Mouse (Mus musculus): ENCODE data around the gene Ror1.

Ror1 gene

DNA sequence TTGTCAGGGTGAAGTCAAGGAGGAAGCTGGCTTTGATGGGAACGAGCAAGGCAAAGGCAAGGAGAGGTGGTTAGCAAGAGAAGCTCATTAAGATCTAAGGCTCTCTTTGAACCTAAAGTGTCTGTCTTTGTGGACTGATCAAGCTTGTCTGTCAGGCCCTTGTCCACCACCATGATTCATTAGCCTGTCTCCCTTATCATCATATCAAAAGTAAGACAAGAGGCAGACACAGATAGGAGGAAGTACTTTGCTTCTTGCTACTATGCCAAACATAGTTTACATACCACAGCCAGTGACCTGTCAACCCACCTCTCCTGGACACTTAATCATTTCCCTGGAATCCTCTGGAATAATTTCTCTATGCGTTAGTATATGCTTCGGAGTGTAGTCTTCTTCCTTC lies 121.0 kb downstream of the Ror1 start:
- no peak for DNase-seq

DNA sequence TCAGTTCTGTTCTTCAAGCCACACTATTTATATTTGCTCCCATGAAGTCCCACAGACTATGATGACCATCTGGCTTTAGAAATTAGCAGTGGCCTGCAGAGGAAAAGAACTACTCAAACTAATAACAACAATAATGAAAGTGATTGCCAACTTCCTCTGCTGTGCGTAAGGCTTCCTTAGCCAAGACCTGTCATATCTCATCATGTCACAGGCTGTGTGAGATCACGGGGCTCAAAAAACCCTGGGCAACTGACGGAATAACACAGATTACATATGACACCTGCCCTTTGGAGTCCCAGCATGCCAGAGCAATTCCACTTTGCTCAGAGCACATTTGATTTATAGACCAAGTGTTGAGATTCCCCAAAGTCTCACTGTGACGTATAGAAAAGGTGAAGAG lies 123.4 kb downstream of the Ror1 start:
- no peak for DNase-seq

GRCm38 (mm10) chr4:100219599-100219998 lies 124.0 kb downstream of the Ror1 start:
- no peak for DNase-seq

DNA sequence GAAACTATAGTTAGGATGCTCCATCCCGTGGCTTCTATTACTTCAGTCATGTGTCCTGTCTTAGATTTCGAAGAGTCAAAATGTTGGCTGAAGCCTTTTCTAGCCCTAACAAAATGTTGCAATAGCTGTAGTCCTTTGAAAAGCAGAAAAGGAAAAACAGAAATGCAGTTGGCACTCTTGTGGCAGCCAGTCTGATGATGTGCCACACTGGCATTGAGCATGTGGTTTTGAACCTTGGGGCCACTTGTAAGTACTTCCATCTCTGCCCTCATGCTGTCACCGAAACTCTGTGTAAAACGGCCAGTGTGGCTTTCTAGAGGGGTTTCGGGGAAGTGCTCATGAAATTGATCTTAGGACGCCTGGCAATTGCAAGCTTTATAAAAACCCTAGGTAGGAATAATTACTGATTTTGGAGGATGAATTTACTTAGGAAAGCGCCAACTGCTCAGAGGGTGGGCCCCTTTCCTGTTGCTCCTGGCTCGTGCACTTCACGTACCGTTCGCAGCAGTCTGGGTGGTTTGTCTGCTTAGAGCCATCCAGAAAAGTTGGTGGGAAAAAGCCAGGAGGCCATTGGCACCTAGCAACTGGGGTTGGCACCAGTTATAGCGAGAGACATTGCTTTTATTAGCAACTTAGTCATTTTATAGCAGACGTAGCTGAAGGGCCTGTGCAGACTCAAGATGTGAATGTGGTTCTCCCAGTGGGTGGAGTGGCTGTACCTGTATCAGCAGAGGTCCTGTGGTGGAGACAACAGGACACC lies 126.6 kb downstream of the Ror1 start:
- DNase-seq: no peak

DNA sequence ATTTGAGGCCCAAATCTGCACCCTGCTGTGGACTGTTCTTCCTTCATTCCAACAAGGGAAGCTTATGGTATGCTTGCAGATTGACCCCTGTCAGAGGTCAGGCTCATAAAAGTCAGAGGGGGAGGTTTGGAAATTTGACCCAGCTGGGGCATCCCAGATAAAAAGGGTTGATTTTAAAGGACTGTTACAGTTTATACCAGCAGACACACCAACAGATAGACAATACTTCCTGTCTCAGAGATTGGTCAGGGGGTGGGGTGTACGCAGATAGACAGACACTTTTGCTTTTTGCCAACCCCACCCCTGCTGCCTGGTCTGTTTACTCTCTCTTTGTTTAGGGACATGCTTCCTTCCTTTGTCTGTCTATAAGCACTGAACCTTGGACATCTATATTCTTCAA lies 127.9 kb downstream of the Ror1 start:
- DNase-seq: no peak

DNA sequence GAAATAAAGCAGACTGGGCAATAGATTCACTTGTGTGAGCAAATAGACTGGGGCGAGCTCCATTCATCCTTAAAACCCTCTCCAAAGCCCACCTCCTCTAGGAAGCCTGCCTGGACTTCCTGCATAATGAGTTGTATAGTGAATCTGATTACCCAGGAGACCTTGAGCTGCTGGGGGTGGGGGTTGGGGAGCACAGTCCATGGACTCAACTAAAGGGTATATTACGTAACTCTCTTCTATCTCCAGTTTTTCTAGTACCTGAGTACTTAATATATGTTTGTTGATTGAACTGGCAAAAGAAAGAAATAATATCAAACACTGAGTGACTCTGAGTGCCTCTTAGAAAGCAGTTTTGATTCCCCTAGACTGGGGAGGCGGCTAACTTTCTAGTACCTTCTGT lies 128.4 kb downstream of the Ror1 start:
- peak in 1 of 2 experiments; percentile 58 for DNase-seq

DNA sequence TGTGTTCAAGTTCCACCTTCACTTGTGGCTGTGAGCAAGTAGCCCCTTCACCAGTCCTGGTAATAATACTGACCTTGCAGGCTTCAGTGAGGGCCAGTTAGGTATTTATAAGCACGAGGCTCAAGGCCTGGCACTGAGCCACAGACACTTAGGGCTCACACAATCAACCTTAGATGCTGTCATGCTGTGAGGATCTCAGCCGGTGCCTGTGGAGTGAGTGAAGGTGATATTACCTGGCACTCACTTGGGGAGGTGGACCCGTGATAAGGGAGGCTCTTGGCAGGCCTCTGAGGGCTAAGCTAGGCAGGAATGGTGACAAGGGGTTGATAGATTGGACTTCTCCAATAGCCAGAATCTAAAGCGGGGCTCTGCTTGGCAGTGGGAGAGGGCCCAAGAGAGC lies 131.0 kb downstream of the Ror1 start:
- DNase-seq: peak; percentile 72 to 73

GRCm38 (mm10) chr4:100228106-100228505 lies 132.5 kb downstream of the Ror1 start:
- no peak for DNase-seq

GRCm38 (mm10) chr4:100230245-100230644 lies 134.7 kb downstream of the Ror1 start:
- DNase-seq: no peak

GRCm38 (mm10) chr4:100230963-100231362 lies 135.4 kb downstream of the Ror1 start:
- DNase-seq: no peak

DNA sequence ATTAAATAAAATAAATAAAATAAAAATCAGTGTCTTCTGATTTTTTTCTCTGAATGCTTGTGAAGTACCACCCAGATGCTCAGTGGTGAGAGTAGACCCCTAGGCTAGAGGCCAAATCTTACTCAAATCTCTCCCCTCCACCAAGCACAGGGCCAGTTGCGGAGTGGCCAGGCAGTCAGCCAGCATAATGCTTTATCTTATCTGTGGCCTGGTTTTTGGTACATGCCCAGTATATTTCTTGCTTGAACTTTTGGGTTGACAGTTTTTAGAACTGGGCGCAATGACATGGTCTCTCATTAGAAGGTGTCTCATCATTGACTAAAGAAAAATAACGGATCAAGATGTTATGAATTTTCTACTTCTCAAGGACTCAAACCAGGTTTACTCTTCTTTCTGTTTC lies 136.3 kb downstream of the Ror1 start:
- no peak for DNase-seq

GRCm38 (mm10) chr4:100232541-100232940 lies 136.9 kb downstream of the Ror1 start:
- DNase-seq: no peak

GRCm38 (mm10) chr4:100233770-100234169 lies 138.2 kb downstream of the Ror1 start:
- DNase-seq: peak; percentile 26 to 57

GRCm38 (mm10) chr4:100236339-100236738 lies 140.7 kb downstream of the Ror1 start:
- no peak for DNase-seq

- DNase-seq: no peak
Measured at GRCm38 (mm10) chr4:100242061-100242756, 146.6 kb downstream of the Ror1 start.

DNA sequence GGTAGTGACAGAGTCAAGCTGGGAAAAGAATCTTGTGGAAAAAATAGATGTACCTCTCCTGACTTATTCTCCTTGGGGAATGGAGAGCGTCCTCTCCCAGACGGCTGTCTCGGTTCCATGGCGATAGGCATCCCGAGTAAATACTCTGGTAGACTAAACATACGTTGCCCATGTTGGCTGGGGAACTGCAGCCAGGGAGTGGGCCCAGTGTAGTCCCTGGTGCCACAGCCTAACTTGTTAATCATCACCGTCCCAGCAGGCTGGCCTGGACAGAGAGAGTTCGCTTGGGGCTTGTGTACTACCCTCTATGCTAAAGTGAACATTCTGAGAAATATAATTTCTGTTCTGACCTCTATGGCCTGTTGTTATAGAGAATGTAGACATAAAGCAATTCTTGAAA lies 148.7 kb downstream of the Ror1 start:
- DNase-seq: no peak

- DNase-seq: no peak
Measured at GRCm38 (mm10) chr4:100244701-100245100, 149.1 kb downstream of the Ror1 start.

- DNase-seq: peak; percentile 32 to 60
Measured at GRCm38 (mm10) chr4:100247826-100248225, 152.2 kb downstream of the Ror1 start.

DNA sequence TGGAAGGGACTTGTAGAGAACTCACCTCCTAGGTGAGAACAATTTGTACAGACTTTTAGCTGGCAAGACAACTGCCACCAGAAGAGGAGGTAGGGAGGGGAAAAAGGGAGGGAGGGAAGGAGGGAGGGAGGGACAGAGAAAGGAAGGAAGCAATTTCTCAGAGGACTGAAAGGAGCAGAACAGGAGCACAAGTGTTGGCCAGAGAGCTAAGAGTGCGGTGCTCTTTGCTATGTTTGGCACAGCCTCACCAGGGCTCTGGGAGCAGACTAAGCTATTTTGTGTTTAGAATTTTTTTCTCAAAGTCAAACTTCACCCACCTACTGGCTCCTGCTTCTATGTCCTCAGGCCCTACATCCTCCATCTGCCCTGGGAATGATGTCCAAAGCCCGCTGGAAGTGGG lies 152.7 kb downstream of the Ror1 start:
- DNase-seq: peak in 1 of 2 experiments; percentile 46

- DNase-seq: no peak
Measured at GRCm38 (mm10) chr4:100251270-100251669, 155.7 kb downstream of the Ror1 start.

- DNase-seq: no peak
Measured at GRCm38 (mm10) chr4:100252050-100252449, 156.5 kb downstream of the Ror1 start.

GRCm38 (mm10) chr4:100252646-100253045 lies 157.1 kb downstream of the Ror1 start:
- DNase-seq: no peak

GRCm38 (mm10) chr4:100253401-100253800 lies 157.8 kb downstream of the Ror1 start:
- no peak for DNase-seq

DNA sequence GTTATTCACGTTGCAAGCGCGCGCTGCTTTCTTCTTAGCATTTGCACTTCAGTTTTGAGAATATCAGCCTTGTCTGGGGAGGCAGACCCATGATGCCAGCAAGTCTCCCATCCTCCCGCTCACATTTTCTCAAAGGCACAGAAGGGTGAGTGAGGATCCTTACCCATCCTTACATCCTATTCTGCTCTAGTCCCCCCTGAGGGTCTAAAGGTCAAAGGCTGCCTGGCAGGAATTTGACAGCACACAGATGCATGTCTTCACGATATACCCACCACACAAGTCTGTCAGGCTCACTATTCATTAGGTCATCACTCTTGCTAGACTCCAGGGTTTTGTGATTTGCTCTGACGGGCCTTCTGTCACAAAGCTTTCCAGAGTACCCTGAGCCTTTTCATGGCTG lies 158.2 kb downstream of the Ror1 start:
- no peak for DNase-seq
